Mouse (Mus musculus) MEL (cell line): ENCODE data around the gene Gm10322. TPM values are rescaled to one million over a fixed set of nuclear protein-coding genes. Genes with fewer than 3 reads are reported as not detected.

Experiments used
- DNase-seq: peaks from one replicate; pipeline ENCODE4 v3.0.0; 2011; ENCODE audit warnings: low read depth, low spot score
- H3K27ac ChIP-seq: 2 replicates; pipeline ENCODE4 v1.5.1; 2012; ENCODE audit warnings: low read depth, mild to moderate bottlenecking, control low read depth, low read length, moderate library complexity; ENCODE audit not compliant: control insufficient read depth
- H3K27me3 ChIP-seq, 2 experiments: fragments of 150-350 bp in 1 of 2; sonication (generic) in 1 of 2; 2 replicates each; pipeline ENCODE4 v1.6.1; 2012; ENCODE audit warnings: low read length in 2 of 2, mild to moderate bottlenecking in 2 of 2, improper control_type of control experiment in 1 of 2, moderate library complexity in 1 of 2; ENCODE audit not compliant: insufficient read depth in 2 of 2, control insufficient read depth in 1 of 2
- H3K36me3 ChIP-seq, 2 experiments: 2 replicates each; pipeline ENCODE4 v1.6.1; 2012 to 2014; ENCODE audit warnings: low read length in 2 of 2, improper control_type of control experiment in 1 of 2, inconsistent platforms in 1 of 2, mild to moderate bottlenecking in 1 of 2; ENCODE audit not compliant: insufficient read depth in 2 of 2, control insufficient read depth in 1 of 2
- H3K4me1 ChIP-seq, 2 experiments: fragments of 150-350 bp in 1 of 2; sonication (generic) in 1 of 2; 2 replicates each; pipeline ENCODE4 v1.6.1; 2012; ENCODE audit warnings: low read length in 2 of 2, improper control_type of control experiment in 1 of 2, mild to moderate bottlenecking in 1 of 2; ENCODE audit not compliant: insufficient read depth in 2 of 2, control insufficient read depth in 1 of 2
- H3K4me3 ChIP-seq, 2 experiments: fragments of 150-350 bp in 1 of 2; sonication (generic) in 1 of 2; 2 replicates each; pipeline ENCODE4 v1.5.1; 2012; ENCODE audit warnings: low read depth in 2 of 2, low read length in 2 of 2, mild to moderate bottlenecking in 2 of 2, moderate library complexity in 2 of 2, control low read depth in 1 of 2, improper control_type of control experiment in 1 of 2; ENCODE audit not compliant: control insufficient read depth in 1 of 2, insufficient read depth in 1 of 2
- H3K79me2 ChIP-seq: 2 replicates; pipeline ENCODE4 v1.6.1; 2012; ENCODE audit warnings: mild to moderate bottlenecking, low read length, moderate library complexity; ENCODE audit not compliant: control insufficient read depth, poor library complexity, insufficient read depth
- H3K9ac ChIP-seq: 2 replicates; pipeline ENCODE4 v1.6.1; 2012; ENCODE audit warnings: low read depth, mild to moderate bottlenecking, control low read depth, low read length, moderate library complexity; ENCODE audit not compliant: control insufficient read depth, poor library complexity, severe bottlenecking
- H3K9me3 ChIP-seq: fragments of 150-350 bp; sonication (generic); replicated peaks from 2 replicates; pipeline ENCODE4 v1.6.1; 2012; ENCODE audit warnings: mild to moderate bottlenecking, low read length, improper control_type of control experiment, moderate library complexity; ENCODE audit not compliant: insufficient read depth
- BHLHE40 ChIP-seq: IDR thresholded peaks from 2 replicates; pipeline ENCODE4 v1.6.1; 2012; ENCODE audit warnings: low read depth, mild to moderate bottlenecking, inconsistent platforms, low read length, improper control_type of control experiment, borderline replicate concordance
- EP300 ChIP-seq, 2 experiments: IDR thresholded peaks; 2 replicates each; pipeline ENCODE4 v1.6.1; 2011; ENCODE audit warnings: improper control_type of control experiment in 2 of 2, low read length in 2 of 2, low read depth in 1 of 2, mild to moderate bottlenecking in 1 of 2
- ETS1 ChIP-seq: IDR thresholded peaks from 2 replicates; pipeline ENCODE4 v1.6.1; 2012; ENCODE audit warnings: low read depth, mild to moderate bottlenecking, inconsistent platforms, low read length, improper control_type of control experiment, moderate library complexity
- GABPA ChIP-seq: IDR thresholded peaks from 2 replicates; pipeline ENCODE4 v1.6.1; 2012; ENCODE audit warnings: low read depth, mild to moderate bottlenecking, inconsistent platforms, low read length, improper control_type of control experiment, moderate library complexity
- KAT2A ChIP-seq: conservative IDR thresholded peaks from 2 replicates; pipeline ENCODE4 v1.6.1; 2012; ENCODE audit warnings: low read depth, low read length, improper control_type of control experiment, inconsistent platforms
- POLR2A ChIP-seq, 2 experiments: IDR thresholded peaks; 2 replicates each; pipeline ENCODE4 v1.6.1; 2011 to 2012; ENCODE audit warnings: low read length in 2 of 2, mild to moderate bottlenecking in 2 of 2, control low read depth in 1 of 2, improper control_type of control experiment in 1 of 2, low read depth in 1 of 2, moderate library complexity in 1 of 2; ENCODE audit not compliant: control insufficient read depth in 1 of 2, insufficient read depth in 1 of 2, poor library complexity in 1 of 2
- POLR2AphosphoS2 ChIP-seq: IDR thresholded peaks from 2 replicates; pipeline ENCODE4 v1.6.1; 2011; ENCODE audit warnings: low read length, improper control_type of control experiment
- TBP ChIP-seq: IDR thresholded peaks from 2 replicates; pipeline ENCODE4 v1.8.0; 2011; ENCODE audit warnings: low read depth, low read length, improper control_type of control experiment
- ZKSCAN1 ChIP-seq: IDR thresholded peaks from 2 replicates; pipeline ENCODE4 v1.6.1; 2012; ENCODE audit warnings: low read depth, mild to moderate bottlenecking, inconsistent platforms, low read length, improper control_type of control experiment, moderate library complexity
- ZMIZ1 ChIP-seq: IDR thresholded peaks from 2 replicates; pipeline ENCODE4 v1.6.1; 2012; ENCODE audit warnings: low read depth, mild to moderate bottlenecking, inconsistent platforms, low read length, improper control_type of control experiment, moderate library complexity
- polyA plus RNA-seq, 2 experiments: library from polyadenylated mRNA; stranded (reverse) in 1 of 2; unstranded in 1 of 2; fragments of >175 nt in 1 of 2; fragments of >200 nt in 1 of 2; gene quantifications; 2 replicates each; pipeline versions ENCODE4 v1.2.1 to v1.2.4; 2012; ENCODE audit warnings: low replicate concordance in 2 of 2, low read depth in 1 of 2; ENCODE audit not compliant: insufficient read length in 2 of 2, insufficient read depth in 1 of 2, missing spikeins in 1 of 2
- total RNA-seq: library from RNA; depleted of rRNA; stranded (reverse); fragments of 300-350 nt; gene quantifications from 2 replicates; pipeline ENCODE4 v1.2.3, GENCODE M21; 2012

Gene Gm10322
- total and polyA plus RNA-seq, 3 experiments: 0.58 TPM; not detected in 2

GRCm38 (mm10) chr10:59589856-59590255, 26.0 kb upstream of the Gm10322 start:
- Histone ChIP-seq H3K36me3 (peaks cover 0 to 7% of the 10 kb centered on the region in 2 experiments; a peak in 2 of 4 replicates), H3K9ac (peak overlapping the region; percentile 51), H3K79me2 (0 out of 2 replicates have a peak, but pooled peaks cover 2% of the 10 kb centered on the region), H3K4me1 (peaks cover 7 to 14% of the 10 kb centered on the region in 2 experiments), H3K9me3 (no peaks in the 10 kb centered on the region), H3K4me3 (peak overlapping the region; percentile 33 to 46), H3K27ac (peak overlapping the region; percentile 56), H3K27me3 (no peaks in the 10 kb centered on the region)
- TF ChIP-seq ETS1 (0 out of 2 replicates have a peak, but pooled peaks have one; percentile 1), TBP (no peak), KAT2A (no peak)
- no peak for DNase-seq

GRCm38 (mm10) chr10:59590606-59591005, 25.3 kb upstream of the Gm10322 start:
- Histone ChIP-seq H3K36me3 (peaks cover 0 to 7% of the 10 kb centered on the region in 2 experiments; a peak in 2 of 4 replicates), H3K4me3 (no peak overlapping the region), H3K9me3 (no peaks in the 10 kb centered on the region), H3K79me2 (0 out of 2 replicates have a peak, but pooled peaks cover 2% of the 10 kb centered on the region), H3K27ac (no peak overlapping the region), H3K27me3 (no peaks in the 10 kb centered on the region), H3K9ac (no peak overlapping the region), H3K4me1 (peaks cover 7 to 14% of the 10 kb centered on the region in 2 experiments)
- no peak for TF ChIP-seq EP300 (IDR thresholded peaks at IDR 0.05; ENCODE audit: low read depth in 1 of 2, low read length in 2 of 2)
- DNase-seq: no peak

- no peak for TF ChIP-seq POLR2AphosphoS2
- TF ChIP-seq GABPA: no peak
- TF ChIP-seq, all 39 proteins: peak for 0
- Histone ChIP-seq H3K36me3 (peaks cover 0 to 7% of the 10 kb centered on the region in 2 experiments; a peak in 2 of 4 replicates), H3K4me1 (peaks cover 7 to 13% of the 10 kb centered on the region in 2 experiments), H3K4me3 (no peak overlapping the region), H3K27ac (no peak overlapping the region), H3K79me2 (0 out of 2 replicates have a peak, but pooled peaks cover 2% of the 10 kb centered on the region), H3K9me3 (no peaks in the 10 kb centered on the region), H3K9ac (no peak overlapping the region), H3K27me3 (no peaks in the 10 kb centered on the region)
- no peak for DNase-seq
Measured at GRCm38 (mm10) chr10:59593826-59594570, 21.9 kb upstream of the Gm10322 start.

- no peaks in the 10 kb centered on the region for H3K9me3 ChIP-seq
- TF ChIP-seq POLR2A (IDR thresholded peaks at IDR 0.05; ENCODE audit: control insufficient read depth in 1 of 2, insufficient read depth in 1 of 2, low read depth in 1 of 2, low read length in 2 of 2, poor library complexity in 1 of 2) (no peak), ZMIZ1 (no peak), ZKSCAN1 (no peak), BHLHE40 (no peak)
- TF ChIP-seq, all 39 proteins: peak for 0
- H3K4me3 ChIP-seq: no peak overlapping the region
- no peak overlapping the region for H3K9ac ChIP-seq
- no peak overlapping the region for H3K27ac ChIP-seq
- H3K4me1 ChIP-seq: peaks cover 8 to 11% of the 10 kb centered on the region in 2 experiments
- no peaks in the 10 kb centered on the region for H3K79me2 ChIP-seq
- H3K36me3 ChIP-seq: peaks cover 0 to 7% of the 10 kb centered on the region in 2 experiments; a peak in 2 of 4 replicates
- DNase-seq: no peak
- no peaks in the 10 kb centered on the region for H3K27me3 ChIP-seq
Measured at GRCm38 (mm10) chr10:59600516-59600915, 15.3 kb upstream of the Gm10322 start.
